ENCODE assay signal across 29 mouse cellular contexts in genomic region chr6:48854155-48854554, GRCm38 (mm10). TPM values are rescaled to one million over a fixed set of nuclear protein-coding genes. Genes with fewer than 3 reads are reported as not detected.
DNase-seq lines count a peak whose midpoint lies in the region; ATAC-seq and TF ChIP-seq lines count a peak whose summit lies in the region.
"Had no signal": no experiment of that assay in that cellular context is flagged by ENCODE, and none has a peak within 500 bp of the region (broad histone marks: within the 10 kb centered on the region; RNA-seq: fewer than 3 reads in every experiment).

No protein-coding gene starts in this region.

- peak; percentile 42 for TF ChIP-seq CTCF in intestine, postnatal 0 days (IDR thresholded peaks at IDR 0.05; ENCODE audit: low read depth)
- TF ChIP-seq CTCF in liver, postnatal 0 days (IDR thresholded peaks at IDR 0.05; ENCODE audit: low read depth), result peak; percentile 34
- peak; percentile 61 for TF ChIP-seq CTCF in E14TG2a.4 (conservative IDR thresholded peaks at IDR 0.05; ENCODE audit: low read length)

- H3K36me3 ChIP-seq in intestine, postnatal 0 days (ENCODE audit: control insufficient read depth, insufficient read depth), result no peaks in the 10 kb centered on the region
- no peaks in the 10 kb centered on the region for H3K36me3 ChIP-seq in intestine, embryonic 16.5 days (ENCODE audit: control insufficient read depth, insufficient read depth, low read length)
- no peaks in the 10 kb centered on the region for H3K36me3 ChIP-seq in liver, postnatal 0 days (replicated peaks; ENCODE audit: insufficient read depth, low read length)
- no peaks in the 10 kb centered on the region for H3K36me3 ChIP-seq in liver, embryonic 11.5 days (ENCODE audit: control insufficient read depth, insufficient read depth, low read length)
- no peaks in the 10 kb centered on the region for H3K36me3 ChIP-seq in E14TG2a.4 (ENCODE audit: insufficient read depth, low read length)
- H3K36me3 ChIP-seq: forebrain, embryonic 12.5 days; hindbrain, embryonic 13.5 days; liver, embryonic 15.5 days; midbrain, embryonic 15.5 days; neural tube, embryonic 12.5 days had no signal

- H3K27me3 ChIP-seq in intestine, postnatal 0 days (replicated peaks; ENCODE audit: control insufficient read depth, insufficient read depth, low read length), result no peaks in the 10 kb centered on the region
- H3K27me3 ChIP-seq in intestine, embryonic 16.5 days (replicated peaks; ENCODE audit: control insufficient read depth, insufficient read depth, low read length), result no peaks in the 10 kb centered on the region
- H3K27me3 ChIP-seq in liver, postnatal 0 days (ENCODE audit: insufficient read depth, low read length), result no peaks in the 10 kb centered on the region
- no peaks in the 10 kb centered on the region for H3K27me3 ChIP-seq in liver, embryonic 11.5 days (replicated peaks; ENCODE audit: control insufficient read depth, insufficient read depth, low read length)
- peaks cover 3% of the 10 kb centered on the region; the same call in 1 of the 2 replicates for H3K27me3 ChIP-seq in E14TG2a.4 (ENCODE audit: insufficient read depth, low read length)
- H3K27me3 ChIP-seq: hindbrain, embryonic 13.5 days; midbrain, embryonic 15.5 days; neural tube, embryonic 12.5 days had no signal

- no peak overlapping the region for H3K27ac ChIP-seq in intestine, postnatal 0 days (ENCODE audit: low read depth, low read length)
- H3K27ac ChIP-seq in intestine, embryonic 16.5 days (ENCODE audit: low read length), result no peak overlapping the region
- no peak overlapping the region for H3K27ac ChIP-seq in liver, postnatal 0 days (ENCODE audit: low read depth)
- H3K27ac ChIP-seq in liver, embryonic 11.5 days (ENCODE audit: low read depth, low read length), result no peak overlapping the region
- H3K27ac ChIP-seq: forebrain, embryonic 12.5 days; hindbrain, embryonic 13.5 days; liver, embryonic 15.5 days; midbrain, embryonic 15.5 days; neural tube, embryonic 12.5 days had no signal

- ATAC-seq in intestine, postnatal 0 days, result no peak
- ATAC-seq in intestine, embryonic 16.5 days, result no peak
- ATAC-seq in liver, postnatal 0 days, result no peak
- ATAC-seq in liver, embryonic 11.5 days (replicated peaks; ENCODE audit: low FRiP score), result no peak
- ATAC-seq: inflammation-experienced regulatory T-cells, adult 6 months; midbrain, embryonic 15.5 days had no signal

- H3K9me3 ChIP-seq in intestine, postnatal 0 days (ENCODE audit: control insufficient read depth), result no peaks in the 10 kb centered on the region
- H3K9me3 ChIP-seq in intestine, embryonic 16.5 days (ENCODE audit: control insufficient read depth, low read length), result no peaks in the 10 kb centered on the region
- no peaks in the 10 kb centered on the region for H3K9me3 ChIP-seq in liver, postnatal 0 days (ENCODE audit: low read length)
- no peaks in the 10 kb centered on the region for H3K9me3 ChIP-seq in liver, embryonic 11.5 days (ENCODE audit: control insufficient read depth, low read length)
- H3K9me3 ChIP-seq in E14TG2a.4 (ENCODE audit: low read length), result no peaks in the 10 kb centered on the region
- H3K9me3 ChIP-seq: forebrain, embryonic 12.5 days; hindbrain, embryonic 13.5 days; liver, embryonic 15.5 days; midbrain, embryonic 15.5 days; neural tube, embryonic 12.5 days had no signal

- H3K4me3 ChIP-seq in intestine, postnatal 0 days (ENCODE audit: low read depth, low read length), result no peak overlapping the region
- no peak overlapping the region for H3K4me3 ChIP-seq in intestine, embryonic 16.5 days (ENCODE audit: low read length)
- no peak overlapping the region for H3K4me3 ChIP-seq in liver, postnatal 0 days (ENCODE audit: low read depth, low read length)
- no peak overlapping the region for H3K4me3 ChIP-seq in liver, embryonic 11.5 days (ENCODE audit: low read depth, low read length)
- no peak overlapping the region for H3K4me3 ChIP-seq in E14TG2a.4 (replicated peaks; ENCODE audit: low read length)
- H3K4me3 ChIP-seq: erythroblast, embryonic 14.5 days; forebrain, embryonic 12.5 days; hindbrain, embryonic 13.5 days; liver, embryonic 15.5 days; midbrain, embryonic 15.5 days; myocyte; neural tube, embryonic 12.5 days had no signal

- H3K4me1 ChIP-seq in intestine, postnatal 0 days (replicated peaks; ENCODE audit: control insufficient read depth, insufficient read depth, low read length), result no peaks in the 10 kb centered on the region
- H3K4me1 ChIP-seq in intestine, embryonic 16.5 days (ENCODE audit: control insufficient read depth, insufficient read depth, low read length), result peaks cover 13% of the 10 kb centered on the region; the same call in 1 of the 2 replicates
- H3K4me1 ChIP-seq in liver, postnatal 0 days (ENCODE audit: insufficient read depth), result no peaks in the 10 kb centered on the region
- no peaks in the 10 kb centered on the region for H3K4me1 ChIP-seq in liver, embryonic 11.5 days (replicated peaks; ENCODE audit: control insufficient read depth, insufficient read depth, low read length)
- peaks cover 25% of the 10 kb centered on the region for H3K4me1 ChIP-seq in E14TG2a.4 (replicated peaks; ENCODE audit: low read depth, low read length)
- H3K4me1 ChIP-seq: liver, embryonic 15.5 days had no signal

- no peak overlapping the region for H3K9ac ChIP-seq in intestine, postnatal 0 days (ENCODE audit: low read depth, low read length)
- no peak overlapping the region for H3K9ac ChIP-seq in intestine, embryonic 16.5 days (ENCODE audit: low read depth, low read length)
- no peak overlapping the region for H3K9ac ChIP-seq in liver, postnatal 0 days (replicated peaks)
- H3K9ac ChIP-seq in liver, embryonic 11.5 days (ENCODE audit: low read depth, low read length), result no peak overlapping the region
- H3K9ac ChIP-seq: forebrain, embryonic 12.5 days; hindbrain, embryonic 13.5 days; liver, embryonic 15.5 days; midbrain, embryonic 15.5 days; neural tube, embryonic 12.5 days had no signal

- WGBS in intestine, postnatal 0 days, result 99% methylated on average over 2 of the region's 2 CpGs
- 96% methylated on average over 2 of the region's 2 CpGs for WGBS in intestine, embryonic 16.5 days
- 87% methylated on average over 2 of the region's 2 CpGs for WGBS in liver, postnatal 0 days (ENCODE audit: insufficient replicate concordance)
- WGBS in liver, embryonic 11.5 days, result 95% methylated on average over 2 of the region's 2 CpGs

- TF ChIP-seq EP300 in liver, postnatal 0 days (IDR thresholded peaks at IDR 0.05; ENCODE audit: low read depth), result no peak

- no peak for DNase-seq in liver, postnatal 0 days
- no peak for DNase-seq in liver, embryonic 11.5 days (ENCODE audit: low spot score)
- peak; percentile 42 for DNase-seq in R1 (ENCODE audit: low read depth, low spot score)
- no peak for DNase-seq in retina, postnatal 1 day
- no peak for DNase-seq in adrenal gland, postnatal 25 days
- DNase-seq: adrenal gland, postnatal 36 days; cerebellum, adult 2 months; cerebellum, postnatal 14 days; gastrocnemius, postnatal 36 days; heart, adult 18-20 months; heart, postnatal 36 days; kidney, postnatal 36 days; layer of hippocampus, postnatal 36 days; left cerebral cortex, postnatal 4 days; lung, postnatal 10 days; thymus, postnatal 4 days had no signal

- no peak overlapping the region for H3K4me2 ChIP-seq in intestine, postnatal 0 days (replicated peaks; ENCODE audit: low read depth)
- H3K4me2 ChIP-seq in intestine, embryonic 16.5 days (ENCODE audit: low read depth, low read length), result no peak overlapping the region
- no peak overlapping the region for H3K4me2 ChIP-seq in liver, postnatal 0 days (ENCODE audit: low read depth, low read length)
- no peak overlapping the region for H3K4me2 ChIP-seq in liver, embryonic 11.5 days
- H3K4me2 ChIP-seq: forebrain, embryonic 12.5 days; heart, embryonic 11.5 days; hindbrain, embryonic 13.5 days; liver, embryonic 15.5 days; midbrain, embryonic 15.5 days; neural tube, embryonic 12.5 days had no signal

RNA-seq across cellular contexts. Expression of gene Tmem176b, which starts 12.9 kb away (rescaled TPM):
- 319 and 320 TPM in 2 replicates for polyA plus RNA-seq in intestine, postnatal 0 days (2015; fragmentation: Nextera tagmentation; extraction: Ambion mirVana)
- 403 and 414 TPM in 2 replicates for polyA plus RNA-seq in intestine, embryonic 16.5 days (2015; fragmentation: Nextera tagmentation; extraction: Ambion mirVana)
- 255 and 270 TPM in 2 replicates for polyA plus RNA-seq in liver, postnatal 0 days (2015; fragmentation: Nextera tagmentation; extraction: Ambion mirVana)
- polyA plus RNA-seq in liver, embryonic 11.5 days (2014; fragmentation: Nextera tagmentation; extraction: Ambion mirVana), result 105 and 118 TPM in 2 replicates
- 498 and 582 TPM in 2 replicates for total RNA-seq in adrenal gland, postnatal 25 days (2021)

RNA-seq across cellular contexts. Expression of gene Tmem176a, which starts 13.4 kb away (rescaled TPM):
- 180 and 193 TPM in 2 replicates for polyA plus RNA-seq in intestine, postnatal 0 days (2015; fragmentation: Nextera tagmentation; extraction: Ambion mirVana)
- 183 TPM in 2 replicates for polyA plus RNA-seq in intestine, embryonic 16.5 days (2015; fragmentation: Nextera tagmentation; extraction: Ambion mirVana)
- 174 and 198 TPM in 2 replicates for polyA plus RNA-seq in liver, postnatal 0 days (2015; fragmentation: Nextera tagmentation; extraction: Ambion mirVana)
- polyA plus RNA-seq in liver, embryonic 11.5 days (2014; fragmentation: Nextera tagmentation; extraction: Ambion mirVana), result 56.6 and 66.1 TPM in 2 replicates
- total RNA-seq in adrenal gland, postnatal 25 days (2021), result 210 and 286 TPM in 2 replicates

RNA-seq across cellular contexts. Expression of gene Aoc1, which starts 18.5 kb away (rescaled TPM):
- 101 and 106 TPM in 2 replicates for polyA plus RNA-seq in intestine, postnatal 0 days (2015; fragmentation: Nextera tagmentation; extraction: Ambion mirVana)
- polyA plus RNA-seq in intestine, embryonic 16.5 days (2015; fragmentation: Nextera tagmentation; extraction: Ambion mirVana), result 51.9 and 71.5 TPM in 2 replicates
- polyA plus RNA-seq in liver, postnatal 0 days (2015; fragmentation: Nextera tagmentation; extraction: Ambion mirVana), result 0.11 TPM in 2 replicates
- polyA plus RNA-seq in liver, embryonic 11.5 days (2014; fragmentation: Nextera tagmentation; extraction: Ambion mirVana), result not detected in 2 replicates
- total RNA-seq in adrenal gland, postnatal 25 days (2021), result not detected in 2 replicates
- total RNA-seq: adrenal gland, adult 18-20 months; adrenal gland, postnatal 36 days; gastrocnemius, postnatal 36 days; heart, adult 18-20 months; heart, postnatal 36 days; layer of hippocampus, postnatal 36 days; left cerebral cortex, postnatal 4 days had no signal
- polyA plus RNA-seq: erythroblast, embryonic 14.5 days; forebrain, embryonic 12.5 days; heart, embryonic 11.5 days; hindbrain, embryonic 13.5 days; inflammation-experienced regulatory T-cells, adult 6 months; liver, embryonic 15.5 days; midbrain, embryonic 15.5 days; myocyte had no signal

Comparison
In these comparisons a context has a peak if more than half of its experiments do, and no peak if none do; other contexts are left out.
1. RNA of gene Aoc1, which starts 18.5 kb away (polyA plus RNA-seq): 101 to 106 TPM in intestine, postnatal 0 days and 51.9 to 71.5 TPM in intestine, embryonic 16.5 days; 0.11 TPM in liver, postnatal 0 days and not detected in liver, embryonic 11.5 days; every median in the first group is over 10 times any median in the second.
2. Peak in every context shown above with its lines, with median percentiles within 50 percentile points of each other: CTCF ChIP-seq.